Mouse (Mus musculus): Measurements from ENCODE around the gene Lrig1.
A peak's percentile ranks its signal among the peaks of the same experiment; 100 is the strongest.

Gene Lrig1

DNA sequence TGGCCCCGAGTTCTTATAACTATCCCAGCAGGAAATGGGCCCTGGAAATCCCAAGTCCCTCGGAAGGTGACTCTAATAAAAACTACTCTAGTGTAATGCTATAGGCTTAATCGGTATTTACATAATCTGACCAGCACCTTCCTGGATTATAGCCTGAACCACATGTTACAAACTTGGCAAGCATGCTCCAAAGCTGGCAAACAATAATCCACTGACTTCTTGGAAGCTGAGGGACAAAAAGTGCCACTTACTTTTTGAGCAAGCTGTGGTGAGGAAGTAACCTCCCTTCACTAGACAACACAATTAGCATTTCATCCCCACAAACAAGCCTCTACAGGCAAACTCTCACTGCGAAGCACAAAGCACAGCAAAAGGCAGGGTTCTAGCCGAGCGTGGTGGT lies 30.6 kb downstream of the Lrig1 start:
- DNase-seq, result no peak

DNA sequence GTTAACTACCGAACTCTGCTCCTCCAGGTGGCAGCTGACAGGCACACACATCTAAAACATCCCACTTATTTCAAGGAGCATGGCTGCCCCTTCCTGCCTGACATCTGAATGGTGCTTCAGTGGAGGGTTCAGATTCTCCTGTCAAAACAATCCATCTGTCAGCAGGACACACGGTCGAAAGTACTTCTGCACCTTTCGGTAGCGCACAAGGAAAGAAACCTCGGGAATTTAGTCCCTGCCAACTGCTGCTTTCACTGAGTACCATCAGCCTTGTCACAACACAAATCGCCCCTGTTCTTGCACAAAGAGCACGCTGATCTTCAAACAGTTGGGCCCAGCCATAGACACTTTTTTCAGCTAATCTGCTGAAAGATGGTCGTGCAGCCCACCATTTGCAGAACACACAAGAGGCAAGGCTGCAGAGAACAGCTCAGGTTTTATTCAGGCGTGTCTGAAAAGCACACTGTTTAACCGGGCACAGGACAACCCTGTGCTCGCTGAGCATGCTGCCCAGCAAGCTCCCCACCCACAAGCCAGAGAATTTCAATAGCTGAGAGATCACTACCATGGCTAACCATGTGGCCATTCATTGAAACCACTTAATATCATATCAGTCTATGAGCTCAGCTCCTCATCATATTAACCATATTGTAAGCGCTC lies 31.6 kb downstream of the Lrig1 start:
- DNase-seq, result no peak

DNA sequence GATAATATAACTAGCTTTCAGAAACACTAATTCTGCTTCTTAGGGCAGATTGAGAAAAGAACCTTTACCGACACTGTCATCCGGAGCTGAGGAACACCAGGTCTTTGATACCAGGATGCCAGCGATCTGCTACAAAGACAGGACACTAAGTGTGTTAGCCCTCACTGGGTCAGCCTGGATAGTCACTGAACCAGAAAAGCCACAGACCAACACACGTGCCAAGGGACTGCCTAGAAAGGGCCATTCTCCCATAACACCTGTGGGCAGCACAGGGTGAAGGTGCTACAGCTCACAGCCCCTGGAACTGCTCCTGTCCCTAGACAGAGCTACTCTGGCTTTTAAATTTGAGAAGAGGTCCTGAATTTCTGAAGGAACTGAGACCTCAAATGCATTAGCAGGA lies 32.8 kb downstream of the Lrig1 start:
- no peak for DNase-seq

GRCm38 (mm10) chr6:94666432-94667119 lies 33.4 kb downstream of the Lrig1 start:
- no peak for DNase-seq

- no peak for DNase-seq
These were observed 34.3 kb downstream of the Lrig1 start for GRCm38 (mm10) chr6:94665677-94666076.

DNA sequence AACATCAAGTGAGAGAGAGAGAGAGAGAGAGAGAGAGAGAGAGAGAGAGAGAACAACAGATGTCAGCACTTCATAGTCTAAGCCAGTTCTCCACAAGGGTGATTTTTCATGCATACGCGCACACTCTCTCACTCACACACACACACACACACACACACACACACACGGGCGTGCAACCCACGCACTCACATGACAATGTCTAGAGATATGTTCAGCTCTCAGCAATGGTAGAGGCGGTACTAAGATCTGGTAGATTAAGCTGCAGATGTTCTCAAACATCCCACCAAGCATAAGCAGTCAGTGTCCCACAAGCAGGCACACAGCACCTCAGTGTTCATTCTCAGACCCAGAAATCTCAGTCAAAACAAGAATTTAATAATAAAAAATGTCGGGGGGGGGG lies 34.7 kb downstream of the Lrig1 start:
- DNase-seq, result peak; percentile 68 to 78

GRCm38 (mm10) chr6:94664000-94664399 lies 36.0 kb downstream of the Lrig1 start:
- DNase-seq, result no peak

DNA sequence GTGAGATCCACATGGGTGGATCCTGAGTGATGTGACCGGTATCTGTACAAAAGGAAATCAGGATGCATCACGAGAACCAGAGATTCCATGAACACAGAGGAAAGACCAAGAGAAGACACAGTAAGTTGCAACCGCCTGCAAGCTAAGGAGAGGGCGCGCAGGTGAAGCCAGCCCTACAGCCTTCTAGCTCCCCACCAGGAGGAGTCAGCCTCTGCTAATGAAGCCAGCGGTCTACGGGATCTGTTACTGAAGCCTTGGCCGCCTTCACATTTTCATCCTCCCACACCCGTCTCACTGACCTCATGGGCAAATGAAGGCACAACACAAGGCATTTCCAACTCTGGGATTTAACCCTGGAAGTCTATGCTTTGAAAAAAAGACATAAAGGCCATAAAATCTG lies 38.0 kb downstream of the Lrig1 start:
- no peak for DNase-seq

GRCm38 (mm10) chr6:94661321-94661720 lies 38.6 kb downstream of the Lrig1 start:
- no peak for DNase-seq

- no peak for DNase-seq
These were observed 40.0 kb downstream of the Lrig1 start for GRCm38 (mm10) chr6:94659886-94660333.

GRCm38 (mm10) chr6:94658136-94658480 lies 41.9 kb downstream of the Lrig1 start:
- DNase-seq, result no peak

DNA sequence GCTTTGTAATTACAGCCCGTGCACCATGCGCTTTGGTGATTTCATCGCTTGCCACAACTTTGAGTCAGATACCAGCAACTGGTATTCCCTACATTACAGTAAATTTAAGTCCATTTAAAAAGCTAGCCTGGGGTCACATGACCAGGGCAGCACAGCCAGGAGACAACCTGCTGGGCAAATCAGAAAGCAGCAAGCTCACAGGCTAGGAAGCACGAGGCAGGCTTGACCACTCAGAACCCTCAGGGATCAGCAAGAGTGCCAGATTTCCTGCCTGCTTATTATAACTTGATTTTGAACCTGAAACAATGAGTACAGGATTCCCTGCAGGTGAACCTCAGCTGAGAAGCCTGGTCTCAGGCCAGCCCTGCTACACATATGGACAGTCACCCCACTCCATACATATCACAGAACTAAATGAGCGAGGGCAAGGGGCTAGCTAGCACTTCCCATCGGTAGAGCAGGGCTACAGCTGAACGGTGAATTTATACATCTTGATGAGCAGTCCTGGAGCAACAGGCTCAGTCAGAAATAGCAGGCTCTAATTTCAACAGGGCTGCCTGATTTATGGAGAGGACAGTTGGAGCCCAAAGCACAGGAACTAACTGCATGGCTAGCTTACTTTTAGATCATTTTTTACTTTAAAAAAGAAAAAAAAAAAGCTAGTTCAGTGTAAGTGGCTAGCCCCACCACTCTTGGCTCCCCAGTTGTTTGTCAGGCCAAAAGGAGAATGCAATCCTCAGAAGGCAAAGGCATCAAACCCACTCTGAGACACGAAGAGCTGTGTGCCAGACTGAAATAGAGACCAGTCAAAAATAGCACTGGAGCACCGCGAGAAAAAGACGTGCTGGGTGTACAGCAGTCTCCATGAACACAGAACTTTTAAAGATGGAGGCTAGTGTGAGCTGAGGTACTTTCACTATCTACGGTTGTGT lies 42.5 kb downstream of the Lrig1 start:
- no peak for DNase-seq

DNA sequence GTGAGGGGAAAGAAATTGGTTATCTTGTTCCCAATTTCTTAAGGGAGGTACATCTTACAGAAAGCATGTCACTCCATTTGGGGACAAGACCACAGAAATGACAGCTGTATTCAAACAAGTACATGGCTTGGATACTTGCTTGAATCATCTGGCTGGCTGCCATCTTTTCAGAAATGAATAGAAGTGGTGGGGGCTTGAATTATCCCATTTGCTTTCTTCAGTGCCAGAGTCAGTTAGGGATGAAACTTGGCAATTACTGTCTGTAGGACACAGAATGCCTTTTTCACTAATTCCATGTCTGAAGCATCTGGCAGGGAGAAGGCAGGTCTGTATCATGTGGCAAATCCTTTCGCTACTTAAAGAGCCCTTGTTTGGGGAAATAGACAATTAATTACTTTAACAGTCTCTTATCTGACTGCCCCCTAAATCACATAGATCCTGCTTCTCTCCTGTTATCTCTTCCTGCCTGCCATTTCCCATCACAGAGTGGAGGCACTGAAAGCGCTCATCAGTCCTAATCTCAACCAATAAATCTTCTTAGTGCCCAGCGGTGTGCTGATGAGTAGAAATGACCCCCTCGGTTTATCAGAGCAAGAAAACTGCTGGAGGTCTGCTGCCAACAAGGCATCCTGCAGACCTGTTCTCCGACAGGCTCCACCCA lies 44.0 kb downstream of the Lrig1 start:
- no peak for DNase-seq

DNA sequence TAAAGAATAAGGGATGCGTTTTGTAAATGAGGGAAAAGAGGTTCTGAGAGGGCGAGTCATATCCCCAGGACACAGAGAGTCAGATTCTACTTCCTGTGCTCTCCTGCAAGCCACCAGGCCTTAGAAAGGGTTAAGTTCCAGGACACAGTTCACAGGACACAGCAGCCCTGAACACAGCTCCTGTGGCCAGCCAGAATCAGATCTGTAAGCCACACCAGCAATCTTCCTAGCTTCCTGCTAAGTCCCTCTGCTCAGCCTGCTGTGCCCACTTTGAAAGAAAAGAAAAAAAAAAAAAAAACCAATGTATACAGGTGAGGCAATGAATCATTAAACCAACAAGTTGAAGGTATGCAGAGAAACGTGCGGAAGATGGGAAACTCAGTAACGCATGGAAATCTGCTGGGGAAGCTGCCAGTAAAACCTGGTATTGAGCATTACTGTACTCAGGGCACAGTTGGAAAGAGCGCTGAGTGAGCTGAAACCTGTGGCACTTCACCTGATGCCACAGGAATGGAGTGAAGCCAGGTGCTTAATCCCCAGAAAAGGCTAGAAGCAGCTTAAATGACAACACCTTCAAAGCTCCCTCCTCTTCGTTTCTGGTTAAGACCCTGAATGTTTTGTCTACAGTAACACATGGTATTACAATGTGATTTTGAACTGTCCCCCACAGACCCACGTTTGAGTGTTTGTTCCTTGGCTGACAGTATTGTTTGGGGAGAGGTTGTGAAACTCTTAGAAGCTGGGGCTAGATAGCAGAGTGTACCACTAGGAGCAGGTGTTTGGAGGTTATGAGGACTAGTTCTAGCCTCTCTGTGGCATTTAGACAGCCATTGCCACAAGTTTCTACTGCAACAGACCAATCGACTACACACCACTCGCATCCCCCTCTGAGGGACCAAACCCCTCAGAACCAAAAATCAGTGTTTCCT lies 46.3 kb downstream of the Lrig1 start:
- no peak for DNase-seq

GRCm38 (mm10) chr6:94652659-94653213 lies 47.2 kb downstream of the Lrig1 start:
- DNase-seq, result no peak

GRCm38 (mm10) chr6:94651541-94651940 lies 48.4 kb downstream of the Lrig1 start:
- DNase-seq, result peak; percentile 45 to 68

DNA sequence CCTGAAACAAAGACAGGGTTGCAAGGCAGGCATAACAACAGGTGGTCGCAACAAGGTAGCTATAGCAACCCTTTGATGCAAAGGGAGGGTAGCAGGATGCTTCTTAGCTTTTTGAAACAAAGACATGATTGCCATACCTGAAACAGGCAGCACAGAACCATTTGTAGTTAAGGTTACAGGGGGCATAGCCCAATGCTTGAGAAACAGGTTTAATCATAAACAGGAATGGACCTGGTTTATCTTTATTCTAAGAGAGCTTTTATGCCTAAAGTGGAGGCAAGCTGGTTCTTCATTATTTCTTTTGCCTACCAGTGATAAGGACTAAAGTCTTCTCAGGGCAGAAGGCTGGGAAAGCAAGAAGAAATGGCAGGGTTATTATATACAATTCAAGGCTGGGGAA lies 50.3 kb downstream of the Lrig1 start:
- DNase-seq, result no peak

DNA sequence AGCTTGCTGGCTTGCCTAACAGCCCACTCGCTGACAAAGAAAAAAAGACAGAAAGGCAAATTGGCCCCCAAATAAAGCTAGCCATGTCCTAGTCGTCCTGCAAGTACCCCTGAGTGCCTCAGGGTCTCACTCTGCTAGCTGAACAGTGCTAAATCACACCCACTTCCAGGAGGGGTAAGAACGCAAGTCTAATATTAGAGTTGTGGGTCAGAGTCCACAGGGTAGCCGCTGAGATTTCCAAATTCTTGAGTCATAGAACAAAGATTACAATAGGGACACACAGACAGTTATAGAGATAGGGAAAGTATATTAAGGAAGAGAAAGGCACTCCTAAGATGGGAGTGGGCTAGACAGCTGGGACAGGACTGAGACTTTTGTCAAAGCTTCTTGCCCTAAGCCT lies 51.5 kb downstream of the Lrig1 start:
- no peak for DNase-seq

- DNase-seq, result peak; percentile 71 to 85
These were observed 52.2 kb downstream of the Lrig1 start for GRCm38 (mm10) chr6:94647574-94648430.

DNA sequence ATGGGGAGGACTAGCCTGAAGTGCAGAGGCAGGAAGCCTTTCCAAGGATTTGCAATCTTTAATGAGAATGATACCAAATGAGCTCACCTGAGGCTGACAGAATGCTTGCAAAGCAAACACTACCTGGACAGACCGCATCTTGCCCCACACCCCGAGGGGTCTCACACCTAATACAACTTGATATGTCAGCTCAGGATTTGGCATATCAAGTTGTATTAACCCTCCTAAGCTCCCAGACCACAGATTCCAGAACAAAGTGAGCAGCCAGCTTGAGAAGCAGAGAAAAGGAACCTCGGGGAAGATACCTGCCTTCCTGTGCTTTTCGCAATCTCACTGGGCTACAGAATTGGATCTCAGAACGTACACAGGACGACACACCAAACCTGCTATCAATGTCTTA lies 53.1 kb downstream of the Lrig1 start:
- no peak for DNase-seq

All from thymus, postnatal 36 days (tissue).